Mouse (Mus musculus) MEL (cell line): ENCODE measurements at regions not wholly inside any gene's neighbourhood (a gene's known extent, or its start where the extent isn't known, plus 50 kb on each side); places are given as distances from the start of the nearest gene placed in this dataset.

Experiments used
- DNase-seq: peaks from one replicate; pipeline ENCODE4 v3.0.0; 2011; ENCODE audit warnings: low read depth, low spot score
- H3K27ac ChIP-seq: 2 replicates; pipeline ENCODE4 v1.5.1; 2012; ENCODE audit warnings: low read depth, mild to moderate bottlenecking, control low read depth, low read length, moderate library complexity; ENCODE audit not compliant: control insufficient read depth
- H3K27me3 ChIP-seq, 2 experiments: fragments of 150-350 bp in 1 of 2; sonication (generic) in 1 of 2; 2 replicates each; pipeline ENCODE4 v1.6.1; 2012; ENCODE audit warnings: low read length in 2 of 2, mild to moderate bottlenecking in 2 of 2, improper control_type of control experiment in 1 of 2, moderate library complexity in 1 of 2; ENCODE audit not compliant: insufficient read depth in 2 of 2, control insufficient read depth in 1 of 2
- H3K36me3 ChIP-seq, 2 experiments: 2 replicates each; pipeline ENCODE4 v1.6.1; 2012 to 2014; ENCODE audit warnings: low read length in 2 of 2, improper control_type of control experiment in 1 of 2, inconsistent platforms in 1 of 2, mild to moderate bottlenecking in 1 of 2; ENCODE audit not compliant: insufficient read depth in 2 of 2, control insufficient read depth in 1 of 2
- H3K4me1 ChIP-seq, 2 experiments: fragments of 150-350 bp in 1 of 2; sonication (generic) in 1 of 2; 2 replicates each; pipeline ENCODE4 v1.6.1; 2012; ENCODE audit warnings: low read length in 2 of 2, improper control_type of control experiment in 1 of 2, mild to moderate bottlenecking in 1 of 2; ENCODE audit not compliant: insufficient read depth in 2 of 2, control insufficient read depth in 1 of 2
- H3K4me3 ChIP-seq, 2 experiments: fragments of 150-350 bp in 1 of 2; sonication (generic) in 1 of 2; 2 replicates each; pipeline ENCODE4 v1.5.1; 2012; ENCODE audit warnings: low read depth in 2 of 2, low read length in 2 of 2, mild to moderate bottlenecking in 2 of 2, moderate library complexity in 2 of 2, control low read depth in 1 of 2, improper control_type of control experiment in 1 of 2; ENCODE audit not compliant: control insufficient read depth in 1 of 2, insufficient read depth in 1 of 2
- H3K79me2 ChIP-seq: 2 replicates; pipeline ENCODE4 v1.6.1; 2012; ENCODE audit warnings: mild to moderate bottlenecking, low read length, moderate library complexity; ENCODE audit not compliant: control insufficient read depth, poor library complexity, insufficient read depth
- H3K9ac ChIP-seq: 2 replicates; pipeline ENCODE4 v1.6.1; 2012; ENCODE audit warnings: low read depth, mild to moderate bottlenecking, control low read depth, low read length, moderate library complexity; ENCODE audit not compliant: control insufficient read depth, poor library complexity, severe bottlenecking
- H3K9me3 ChIP-seq: fragments of 150-350 bp; sonication (generic); replicated peaks from 2 replicates; pipeline ENCODE4 v1.6.1; 2012; ENCODE audit warnings: mild to moderate bottlenecking, low read length, improper control_type of control experiment, moderate library complexity; ENCODE audit not compliant: insufficient read depth
- BHLHE40 ChIP-seq: IDR thresholded peaks from 2 replicates; pipeline ENCODE4 v1.6.1; 2012; ENCODE audit warnings: low read depth, mild to moderate bottlenecking, inconsistent platforms, low read length, improper control_type of control experiment, borderline replicate concordance
- CHD2 ChIP-seq: IDR thresholded peaks from 2 replicates; pipeline ENCODE4 v1.6.1; 2011; ENCODE audit warnings: low read length, improper control_type of control experiment
- CTCF ChIP-seq, 3 experiments: IDR thresholded peaks in 2 of 3; conservative IDR thresholded peaks in 1 of 3; 2 replicates each; pipeline ENCODE4 v1.5.1; 2011 to 2012; ENCODE audit warnings: low read length in 3 of 3, low read depth in 2 of 3, mild to moderate bottlenecking in 2 of 3, improper control_type of control experiment in 1 of 3, inconsistent platforms in 1 of 3, mixed read lengths in 1 of 3, moderate library complexity in 1 of 3; ENCODE audit not compliant: control insufficient read depth in 1 of 3, insufficient read depth in 1 of 3, poor library complexity in 1 of 3, severe bottlenecking in 1 of 3
- E2F4 ChIP-seq: IDR thresholded peaks from 2 replicates; pipeline ENCODE4 v1.6.1; 2011; ENCODE audit warnings: low read depth, low read length, improper control_type of control experiment, borderline replicate concordance
- EP300 ChIP-seq, 2 experiments: IDR thresholded peaks; 2 replicates each; pipeline ENCODE4 v1.6.1; 2011; ENCODE audit warnings: improper control_type of control experiment in 2 of 2, low read length in 2 of 2, low read depth in 1 of 2, mild to moderate bottlenecking in 1 of 2
- ETS1 ChIP-seq: IDR thresholded peaks from 2 replicates; pipeline ENCODE4 v1.6.1; 2012; ENCODE audit warnings: low read depth, mild to moderate bottlenecking, inconsistent platforms, low read length, improper control_type of control experiment, moderate library complexity
- GABPA ChIP-seq: IDR thresholded peaks from 2 replicates; pipeline ENCODE4 v1.6.1; 2012; ENCODE audit warnings: low read depth, mild to moderate bottlenecking, inconsistent platforms, low read length, improper control_type of control experiment, moderate library complexity
- KAT2A ChIP-seq: conservative IDR thresholded peaks from 2 replicates; pipeline ENCODE4 v1.6.1; 2012; ENCODE audit warnings: low read depth, low read length, improper control_type of control experiment, inconsistent platforms
- MAX ChIP-seq: IDR thresholded peaks from 2 replicates; pipeline ENCODE4 v1.6.1; 2011; ENCODE audit warnings: low read length, improper control_type of control experiment
- NRF1 ChIP-seq: IDR thresholded peaks from 2 replicates; pipeline ENCODE4 v1.6.1; 2014; ENCODE audit warnings: low read depth, mild to moderate bottlenecking, inconsistent platforms, low read length, improper control_type of control experiment, moderate library complexity; ENCODE audit not compliant: poor library complexity, insufficient read depth, severe bottlenecking
- POLR2A ChIP-seq, 2 experiments: IDR thresholded peaks; 2 replicates each; pipeline ENCODE4 v1.6.1; 2011 to 2012; ENCODE audit warnings: low read length in 2 of 2, mild to moderate bottlenecking in 2 of 2, control low read depth in 1 of 2, improper control_type of control experiment in 1 of 2, low read depth in 1 of 2, moderate library complexity in 1 of 2; ENCODE audit not compliant: control insufficient read depth in 1 of 2, insufficient read depth in 1 of 2, poor library complexity in 1 of 2
- POLR2AphosphoS5 ChIP-seq: IDR thresholded peaks from 2 replicates; pipeline ENCODE4 v1.6.1; 2012; ENCODE audit warnings: low read depth, borderline replicate concordance, mild to moderate bottlenecking, inconsistent platforms, low read length, moderate library complexity, mixed read lengths
- RAD21 ChIP-seq: IDR thresholded peaks from 2 replicates; pipeline ENCODE4 v1.6.1; 2011; ENCODE audit warnings: mild to moderate bottlenecking, low read depth, low read length, improper control_type of control experiment
- SMC3 ChIP-seq: IDR thresholded peaks from 2 replicates; pipeline ENCODE4 v1.6.1; 2011; ENCODE audit warnings: low read depth, low read length, improper control_type of control experiment
- TAL1 ChIP-seq: IDR thresholded peaks from 2 replicates; pipeline ENCODE4 v1.6.1; 2012; ENCODE audit warnings: mild to moderate bottlenecking, inconsistent platforms, low read length, moderate library complexity, mixed read lengths
- TBP ChIP-seq: IDR thresholded peaks from 2 replicates; pipeline ENCODE4 v1.8.0; 2011; ENCODE audit warnings: low read depth, low read length, improper control_type of control experiment
- UBTF ChIP-seq: IDR thresholded peaks from 2 replicates; pipeline ENCODE4 v1.6.1; 2012; ENCODE audit warnings: low read depth, mild to moderate bottlenecking, inconsistent platforms, low read length, improper control_type of control experiment, moderate library complexity, borderline replicate concordance; ENCODE audit not compliant: insufficient read depth
- USF1 ChIP-seq: IDR thresholded peaks from 2 replicates; pipeline ENCODE4 v1.6.1; 2014; ENCODE audit warnings: low read depth, mild to moderate bottlenecking, inconsistent platforms, low read length, improper control_type of control experiment, moderate library complexity
- USF2 ChIP-seq, 2 experiments: IDR thresholded peaks; 2 replicates each; pipeline ENCODE4 v1.6.1; 2011 to 2012; ENCODE audit warnings: improper control_type of control experiment in 2 of 2, low read length in 2 of 2, borderline replicate concordance in 1 of 2, inconsistent platforms in 1 of 2, low read depth in 1 of 2, mild to moderate bottlenecking in 1 of 2; ENCODE audit not compliant: insufficient read depth in 1 of 2
- ZMIZ1 ChIP-seq: IDR thresholded peaks from 2 replicates; pipeline ENCODE4 v1.6.1; 2012; ENCODE audit warnings: low read depth, mild to moderate bottlenecking, inconsistent platforms, low read length, improper control_type of control experiment, moderate library complexity

DNA sequence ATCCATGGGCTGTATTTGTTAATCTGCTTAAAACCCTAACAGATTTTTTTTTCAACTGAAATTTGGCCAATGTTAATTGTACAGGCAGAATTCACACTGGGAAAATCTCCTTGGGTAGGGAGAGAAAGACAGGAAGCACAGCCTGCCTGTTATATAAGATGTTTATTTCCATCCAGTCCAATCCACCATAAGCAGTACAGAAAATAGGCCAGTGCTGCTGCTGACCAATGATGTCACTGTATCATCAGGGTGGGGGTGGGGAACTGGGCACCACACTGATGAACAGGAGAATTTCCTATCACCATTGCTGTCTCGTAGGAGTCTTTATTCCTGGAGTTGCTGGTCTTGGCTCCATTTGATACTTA, 320.0 kb upstream of the Dcn start:
- Histone ChIP-seq H3K4me1 (no peaks in the 10 kb centered on the region), H3K79me2 (no peaks in the 10 kb centered on the region), H3K36me3 (no peaks in the 10 kb centered on the region), H3K9me3 (no peaks in the 10 kb centered on the region), H3K4me3 (no peak overlapping the region), H3K27me3 (no peaks in the 10 kb centered on the region), H3K9ac (no peak overlapping the region), H3K27ac (no peak overlapping the region)
- no peak for TF ChIP-seq USF2 (IDR thresholded peaks at IDR 0.05; ENCODE audit: borderline replicate concordance in 1 of 2, insufficient read depth in 1 of 2, low read depth in 1 of 2, low read length in 2 of 2)
- TF ChIP-seq GABPA: no peak
- DNase-seq: no peak

DNA sequence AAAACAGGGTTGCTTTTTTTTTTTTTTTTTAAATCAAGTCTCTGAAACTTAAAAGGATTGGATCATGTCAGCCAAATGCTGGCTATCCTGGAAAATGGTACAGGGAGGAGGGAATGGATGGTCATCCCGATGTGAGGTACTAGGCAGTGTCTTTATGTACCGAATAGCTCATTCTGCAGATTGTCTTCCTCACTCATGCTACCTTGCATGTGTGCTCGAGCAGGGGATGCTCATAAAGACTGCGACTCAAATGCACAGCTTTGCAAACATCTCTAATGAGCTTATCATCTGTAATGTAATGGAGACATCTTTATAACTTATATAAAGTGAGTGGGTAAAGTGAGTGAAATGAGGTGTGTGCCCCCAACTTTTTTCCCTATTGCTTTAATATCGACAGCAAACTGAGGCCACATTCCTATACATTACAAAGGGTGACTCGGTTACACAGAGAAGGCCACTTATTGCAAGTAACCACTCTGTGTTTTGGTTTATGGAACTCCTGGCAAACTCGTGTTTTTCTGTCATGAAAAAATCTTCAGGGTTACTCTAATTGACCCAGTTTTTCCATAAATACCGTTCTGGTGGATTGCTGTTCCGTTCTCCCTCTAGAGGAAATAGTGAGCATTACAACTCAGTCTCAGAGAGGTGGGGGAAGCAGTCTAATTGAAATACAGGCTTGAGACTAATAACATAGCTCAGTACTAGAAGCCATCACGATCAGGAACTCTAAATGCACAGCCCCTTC, 319.4 kb upstream of the Dcn start:
- H3K36me3 ChIP-seq: no peaks in the 10 kb centered on the region
- no peaks in the 10 kb centered on the region for H3K9me3 ChIP-seq
- DNase-seq: peak; percentile 13
- H3K27me3 ChIP-seq: no peaks in the 10 kb centered on the region
- TF ChIP-seq ETS1: no peak
- TF ChIP-seq CHD2: no peak
- TF ChIP-seq BHLHE40: no peak
- TF ChIP-seq TBP: no peak
- no peak for TF ChIP-seq ZMIZ1
- no peak for TF ChIP-seq UBTF
- TF ChIP-seq MAX: no peak
- TF ChIP-seq RAD21: peak; percentile 13
- no peak for TF ChIP-seq KAT2A
- TF ChIP-seq SMC3: peak; percentile 29
- peak in 2 of 3 experiments; percentile 33 to 43; a peak in 3 of 6 replicates for TF ChIP-seq CTCF (IDR thresholded peaks at IDR 0.05 in 2 of 3, conservative IDR thresholded peaks at IDR 0.05 in 1 of 3; ENCODE audit: control insufficient read depth in 1 of 3, insufficient read depth in 1 of 3, low read depth in 2 of 3, low read length in 3 of 3, poor library complexity in 1 of 3, severe bottlenecking in 1 of 3)
- no peak for TF ChIP-seq NRF1
- no peak for TF ChIP-seq USF2 (IDR thresholded peaks at IDR 0.05; ENCODE audit: borderline replicate concordance in 1 of 2, insufficient read depth in 1 of 2, low read depth in 1 of 2, low read length in 2 of 2)
- TF ChIP-seq USF1: no peak
- no peak for TF ChIP-seq TAL1
- TF ChIP-seq POLR2AphosphoS5: no peak
- TF ChIP-seq E2F4: no peak
- no peak for TF ChIP-seq EP300 (IDR thresholded peaks at IDR 0.05; ENCODE audit: low read depth in 1 of 2, low read length in 2 of 2)
- no peak for TF ChIP-seq POLR2A (IDR thresholded peaks at IDR 0.05; ENCODE audit: control insufficient read depth in 1 of 2, insufficient read depth in 1 of 2, low read depth in 1 of 2, low read length in 2 of 2, poor library complexity in 1 of 2)
- H3K4me1 ChIP-seq: no peaks in the 10 kb centered on the region
- H3K4me3 ChIP-seq: no peak overlapping the region
- H3K79me2 ChIP-seq: no peaks in the 10 kb centered on the region
- no peak overlapping the region for H3K27ac ChIP-seq
- no peak overlapping the region for H3K9ac ChIP-seq
